Mouse (Mus musculus): ENCODE measurements at regions not wholly inside any gene's neighbourhood (a gene's known extent, or its start where the extent isn't known, plus 50 kb on each side); places are given as distances from the start of the nearest gene placed in this dataset.

GRCm38 (mm10) chr1:89322621-89323020 is 132.0 kb upstream of the Agap1 start:
- TF ChIP-seq POLR2A (IDR thresholded peaks at IDR 0.05; ENCODE audit: insufficient read depth, low read depth, low read length) (peak; percentile 12; the same call in 1 of the 2 replicates), EP300 (IDR thresholded peaks at IDR 0.05; ENCODE audit: insufficient read depth, low read depth, low read length) (peak; percentile 68; the same call in 1 of the 2 replicates), CTCF (IDR thresholded peaks at IDR 0.05) (no peak)

Measured in heart, adult 2 months (tissue).